Mouse (Mus musculus) hindbrain, embryonic 10.5 days (tissue): ENCODE measurements around the gene Ush2a. TPM values are rescaled to one million over a fixed set of nuclear protein-coding genes. Genes with fewer than 3 reads are reported as not detected.

Experiments
- DNase-seq: peaks from one replicate; pipeline ENCODE4 v3.0.0-alpha.2; 2017; ENCODE audit warnings: low spot score
- H3K27ac ChIP-seq: fragments of 300-500 bp; sonication (generic); 2 replicates; pipeline ENCODE4 v1.5.1; 2016; ENCODE audit warnings: mild to moderate bottlenecking, moderate library complexity
- H3K27me3 ChIP-seq: fragments of 300-500 bp; sonication (generic); 2 replicates; pipeline ENCODE4 v1.6.1; 2016; ENCODE audit warnings: mild to moderate bottlenecking; ENCODE audit not compliant: poor library complexity, insufficient read depth, severe bottlenecking
- H3K36me3 ChIP-seq: fragments of 300-500 bp; sonication (generic); 2 replicates; pipeline ENCODE4 v1.6.1; 2016; ENCODE audit warnings: mild to moderate bottlenecking, moderate library complexity
- H3K4me1 ChIP-seq: fragments of 300-500 bp; sonication (generic); replicated peaks from 2 replicates; pipeline ENCODE4 v1.6.1; 2016; ENCODE audit warnings: mild to moderate bottlenecking
- H3K4me3 ChIP-seq: fragments of 300-500 bp; sonication (generic); 2 replicates; pipeline ENCODE4 v1.5.1; 2016; ENCODE audit warnings: mild to moderate bottlenecking, moderate library complexity
- H3K9me3 ChIP-seq: fragments of 300-500 bp; sonication (generic); 2 replicates; pipeline ENCODE4 v1.6.1; 2016; ENCODE audit warnings: mild to moderate bottlenecking, moderate library complexity
- WGBS: fragments of 180-500 bp; shearing (Covaris S2); methylation state at CpG from one replicate; pipeline ENCODE4 v1.1.7; 2016; 5-methylcytosine and 5-hydroxymethylcytosine counted together
- polyA plus RNA-seq: library from polyadenylated mRNA; unstranded; fragments of >200 nt; fragmentation: Nextera tagmentation; extraction: Ambion mirVana; gene quantifications from 2 replicates; pipeline ENCODE4 v1.2.1, GENCODE M21; 2016

The Ush2a gene
- polyA plus RNA-seq, 1 experiment from 2014 or later, result 0.17 TPM

DNA sequence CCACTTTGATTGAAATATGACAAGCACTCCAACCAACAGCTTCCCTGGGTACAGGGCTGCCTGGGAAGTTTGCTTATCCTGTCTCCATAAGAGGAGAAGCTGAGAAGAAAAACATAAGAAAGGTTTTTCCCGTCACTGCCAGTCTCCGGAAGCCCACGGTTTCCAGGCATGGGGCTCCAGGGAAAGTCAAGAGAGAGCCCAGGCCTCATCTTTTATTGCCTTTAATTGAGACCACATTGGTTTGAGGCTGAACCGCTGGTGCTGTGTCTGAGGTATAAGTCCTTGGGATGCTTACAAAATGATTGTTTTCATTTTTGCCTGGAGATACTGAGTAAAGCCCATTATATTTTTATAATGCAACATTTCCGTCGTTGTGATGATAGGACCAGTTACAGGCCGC, 511.8 kb downstream of the Ush2a start:
- 81% methylated on average over 7 of the region's 7 CpGs for WGBS
- Histone ChIP-seq H3K27me3 (no peaks in the 10 kb centered on the region), H3K9me3 (0 out of 2 replicates have a peak, but pooled peaks cover 4% of the 10 kb centered on the region), H3K27ac (no peak overlapping the region; the same call in 1 of the 2 replicates), H3K4me1 (no peaks in the 10 kb centered on the region), H3K36me3 (no peaks in the 10 kb centered on the region), H3K4me3 (no peak overlapping the region)
- DNase-seq, result peak; percentile 11

DNA sequence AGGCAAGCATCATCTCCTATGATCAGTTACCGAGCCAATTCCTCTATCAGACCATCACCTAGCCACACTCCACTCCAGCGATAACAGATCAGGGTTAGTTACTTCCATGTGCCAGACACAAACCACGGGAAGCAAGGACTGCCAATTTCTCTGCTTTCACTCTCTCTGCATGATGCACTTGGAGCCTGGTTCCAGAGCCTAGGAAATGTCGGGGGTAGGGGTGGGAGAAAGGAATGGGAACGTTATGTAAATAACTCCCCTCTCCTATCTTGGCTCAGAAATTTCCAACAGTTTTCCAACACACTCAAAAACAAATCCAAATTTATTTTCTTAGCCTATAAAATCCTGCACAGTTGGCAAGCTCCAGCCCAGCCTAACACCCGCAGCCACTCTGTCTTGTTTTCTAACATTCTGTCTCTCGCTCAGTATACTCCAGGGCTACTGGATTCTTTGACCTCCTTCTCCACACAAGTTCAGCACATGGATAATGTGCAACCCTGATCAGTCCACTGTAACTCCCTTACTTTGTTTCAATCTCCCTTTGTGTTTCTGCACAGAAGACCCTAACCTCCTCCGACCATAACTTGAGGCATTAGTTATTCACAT, 515.8 kb downstream of the Ush2a start:
- WGBS, result 84% methylated on average over 8 of the region's 8 CpGs
- Histone ChIP-seq H3K27ac (no peak overlapping the region), H3K4me1 (no peaks in the 10 kb centered on the region), H3K4me3 (no peak overlapping the region), H3K36me3 (no peaks in the 10 kb centered on the region), H3K27me3 (no peaks in the 10 kb centered on the region), H3K9me3 (0 out of 2 replicates have a peak, but pooled peaks cover 4% of the 10 kb centered on the region)
- no peak for DNase-seq

DNA sequence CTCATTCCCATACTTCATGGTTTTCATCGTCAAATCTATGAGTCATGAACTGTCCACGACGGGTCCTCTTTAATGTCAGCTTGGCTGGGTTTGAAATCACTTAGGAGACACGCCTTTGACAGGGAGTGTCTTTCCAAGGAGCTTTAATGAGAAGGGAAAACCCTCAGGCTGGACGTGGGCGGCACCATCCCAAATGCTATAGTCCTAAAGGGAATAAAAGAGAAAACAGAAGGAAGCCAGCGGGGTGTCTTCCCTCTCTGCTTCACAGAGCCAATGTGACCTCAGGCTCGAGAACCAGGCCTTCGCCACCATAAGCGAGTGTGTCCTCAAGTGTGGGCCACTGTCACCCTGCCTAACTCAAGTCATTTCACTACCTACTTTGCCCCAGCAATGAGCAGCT, 523.2 kb downstream of the Ush2a start:
- DNase-seq, result no peak
- Histone ChIP-seq H3K4me3 (no peak overlapping the region), H3K4me1 (no peaks in the 10 kb centered on the region), H3K27me3 (no peaks in the 10 kb centered on the region), H3K27ac (no peak overlapping the region), H3K36me3 (no peaks in the 10 kb centered on the region), H3K9me3 (no peaks in the 10 kb centered on the region)
- 75% methylated on average over 10 of the region's 10 CpGs for WGBS

DNA sequence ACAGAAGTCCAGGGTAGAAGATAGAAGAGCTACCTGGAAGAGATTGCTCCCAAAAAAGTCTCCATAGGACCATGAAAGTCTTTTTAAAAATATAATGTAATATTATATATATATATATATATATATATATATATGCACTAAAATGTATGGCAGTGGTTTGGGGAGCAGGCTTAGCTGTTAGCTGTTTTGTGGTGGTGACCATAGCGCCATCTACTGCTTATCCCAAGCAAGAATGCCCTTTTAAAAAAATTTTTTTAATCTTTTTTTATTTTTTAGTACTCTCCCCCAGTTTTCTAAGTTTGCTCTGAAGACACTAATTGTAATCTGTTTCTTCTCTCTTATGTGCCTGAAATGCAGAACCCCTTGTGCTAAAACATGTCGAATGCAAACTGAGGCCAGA, 543.2 kb downstream of the Ush2a start:
- WGBS, result 21% methylated on average over 2 of the region's 2 CpGs
- Histone ChIP-seq H3K9me3 (no peaks in the 10 kb centered on the region), H3K36me3 (no peaks in the 10 kb centered on the region), H3K27me3 (peaks cover 20% of the 10 kb centered on the region; the same call in 1 of the 2 replicates), H3K4me3 (no peak overlapping the region), H3K4me1 (peaks cover 23% of the 10 kb centered on the region), H3K27ac (no peak overlapping the region; the same call in 1 of the 2 replicates)
- DNase-seq, result no peak

DNA sequence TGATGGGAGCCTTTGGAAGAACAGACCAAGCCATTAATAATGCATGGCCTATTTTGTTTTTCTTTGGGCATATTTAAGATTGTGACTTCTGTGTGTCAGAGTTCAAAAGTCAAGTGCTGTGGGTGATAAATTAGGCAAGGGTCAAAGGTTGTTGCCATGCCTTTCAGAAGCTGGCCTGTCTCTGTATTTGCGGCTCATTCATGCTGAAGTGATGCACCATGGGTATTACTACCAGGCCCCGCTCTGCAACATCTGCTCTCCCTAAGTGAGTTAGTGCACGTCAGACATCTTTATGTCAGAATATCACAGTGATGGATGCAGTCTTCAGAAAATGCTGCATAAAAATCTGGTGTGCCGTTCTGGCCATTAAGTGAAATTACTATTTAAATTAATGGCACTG, 544.0 kb downstream of the Ush2a start:
- Histone ChIP-seq H3K4me1 (peaks cover 23% of the 10 kb centered on the region), H3K27me3 (peaks cover 20% of the 10 kb centered on the region; the same call in 1 of the 2 replicates), H3K36me3 (no peaks in the 10 kb centered on the region), H3K27ac (peak overlapping the region; percentile 68; the same call in 1 of the 2 replicates), H3K9me3 (no peaks in the 10 kb centered on the region), H3K4me3 (no peak overlapping the region)
- 24% methylated on average over 4 of the region's 4 CpGs for WGBS
- DNase-seq, result peak; percentile 85

DNA sequence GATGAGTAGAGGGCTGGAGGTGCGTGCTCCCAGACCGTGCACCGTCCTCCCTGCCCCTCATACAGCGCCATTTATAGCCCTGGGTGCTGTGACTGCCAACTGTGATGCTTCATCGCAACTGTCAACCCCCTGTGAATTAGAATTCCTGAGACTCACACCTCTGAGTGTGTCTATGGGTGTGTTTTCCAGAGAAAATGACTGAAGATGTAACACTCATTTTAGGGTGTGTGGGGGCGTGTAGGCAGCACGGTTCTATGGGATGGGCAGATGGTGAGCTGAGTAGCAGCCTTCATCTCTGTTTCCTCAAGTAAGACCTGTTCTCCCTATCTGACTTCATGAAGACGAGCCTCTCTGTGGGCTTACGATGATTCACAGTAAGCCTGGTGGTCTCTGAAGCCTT, 548.8 kb downstream of the Ush2a start:
- no peak for DNase-seq
- 92% methylated on average over 9 of the region's 9 CpGs for WGBS
- H3K36me3 ChIP-seq, result no peaks in the 10 kb centered on the region
- no peaks in the 10 kb centered on the region for H3K9me3 ChIP-seq
- H3K4me3 ChIP-seq, result no peak overlapping the region
- H3K4me1 ChIP-seq, result peaks cover 14% of the 10 kb centered on the region
- peaks cover 13% of the 10 kb centered on the region; the same call in 1 of the 2 replicates for H3K27me3 ChIP-seq
- H3K27ac ChIP-seq, result 0 out of 2 replicates have a peak overlapping the region, but pooled peaks have one; percentile 8

DNA sequence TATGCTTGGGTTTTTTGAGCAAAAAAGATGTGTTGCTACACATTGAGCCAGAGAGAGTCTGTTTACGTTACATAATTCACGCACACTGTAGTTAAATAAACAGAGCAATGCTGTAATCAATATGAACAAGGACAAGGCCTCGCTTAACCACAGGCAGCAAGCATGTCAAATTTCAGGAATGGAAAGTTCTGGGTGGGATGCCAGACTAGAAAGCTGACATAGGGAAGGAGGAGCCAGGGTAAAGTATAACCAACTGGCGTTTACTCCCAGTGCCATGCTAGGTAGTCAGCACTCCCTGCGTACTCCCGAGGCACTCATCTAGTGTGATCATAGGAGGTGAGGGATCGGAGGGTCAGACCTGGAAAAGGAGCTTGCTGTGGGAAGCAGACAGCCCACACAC, 553.2 kb downstream of the Ush2a start:
- no peak for DNase-seq
- WGBS, result 89% methylated on average over 7 of the region's 7 CpGs
- Histone ChIP-seq H3K27ac (no peak overlapping the region), H3K27me3 (0 out of 2 replicates have a peak, but pooled peaks cover 4% of the 10 kb centered on the region), H3K36me3 (no peaks in the 10 kb centered on the region), H3K4me1 (no peaks in the 10 kb centered on the region), H3K4me3 (no peak overlapping the region), H3K9me3 (no peaks in the 10 kb centered on the region)

DNA sequence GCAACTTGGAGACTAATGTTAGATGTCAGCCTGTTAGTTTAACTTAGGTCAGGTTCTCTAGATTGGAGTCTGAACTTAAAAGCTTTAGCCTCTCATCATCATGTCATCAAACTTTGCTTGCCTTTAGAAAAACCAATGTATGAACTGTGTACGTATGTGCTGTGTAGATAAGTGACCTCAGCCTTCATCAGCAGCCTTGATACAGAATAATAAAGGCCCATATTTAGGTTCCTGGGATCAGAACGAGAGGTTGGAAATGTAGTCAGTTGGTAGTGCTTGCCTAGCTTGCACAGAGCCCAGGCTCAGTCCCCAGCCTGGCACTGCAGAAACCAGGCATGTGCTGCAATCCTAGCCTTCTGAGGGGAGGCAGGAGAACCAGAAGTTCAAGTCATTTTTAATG, 562.4 kb downstream of the Ush2a start:
- Histone ChIP-seq H3K27ac (no peak overlapping the region), H3K27me3 (no peaks in the 10 kb centered on the region; the same call in 1 of the 2 replicates), H3K4me1 (peaks cover 7% of the 10 kb centered on the region; the same call in 1 of the 2 replicates), H3K4me3 (no peak overlapping the region), H3K9me3 (no peaks in the 10 kb centered on the region), H3K36me3 (no peaks in the 10 kb centered on the region)
- DNase-seq, result no peak
- WGBS, result 85% methylated on average over 2 of the region's 2 CpGs

DNA sequence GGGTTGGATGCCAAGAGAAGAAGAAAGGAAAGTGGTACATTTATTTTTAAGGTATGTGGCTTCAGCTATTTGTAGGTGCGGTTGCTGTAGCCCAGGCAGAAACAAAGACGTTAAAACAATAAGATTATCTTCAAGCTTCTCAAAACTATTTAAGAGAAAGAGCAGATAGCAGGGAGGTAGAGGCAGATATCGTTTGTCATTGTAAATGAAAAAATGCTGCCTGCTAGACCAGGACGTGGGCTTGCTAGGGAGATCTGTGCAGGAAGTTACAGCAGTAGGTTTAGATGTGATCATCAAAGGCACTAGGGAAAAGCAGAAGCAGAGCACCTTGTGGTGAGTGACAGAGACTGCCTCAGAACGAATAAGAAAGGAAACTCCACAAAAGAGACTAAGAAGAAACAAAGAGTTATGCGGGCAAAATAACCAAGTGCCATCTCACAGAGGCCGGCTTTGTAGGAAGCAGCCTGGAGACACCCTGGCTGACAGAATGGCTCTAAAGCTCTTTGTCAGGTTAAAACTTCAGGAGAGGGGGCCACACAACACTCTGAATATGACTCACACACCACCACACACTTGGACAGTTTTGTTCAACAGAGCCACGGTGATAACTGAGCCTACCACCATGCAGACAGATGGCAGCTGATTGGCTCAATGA, 563.2 kb downstream of the Ush2a start:
- no peak for DNase-seq
- H3K4me3 ChIP-seq, result no peak overlapping the region
- no peaks in the 10 kb centered on the region for H3K36me3 ChIP-seq
- no peaks in the 10 kb centered on the region for H3K9me3 ChIP-seq
- H3K4me1 ChIP-seq, result peaks cover 7% of the 10 kb centered on the region; the same call in 1 of the 2 replicates
- H3K27me3 ChIP-seq, result no peaks in the 10 kb centered on the region; the same call in 1 of the 2 replicates
- no peak overlapping the region for H3K27ac ChIP-seq
- WGBS, result 77% methylated on average over 8 of the region's 8 CpGs

DNA sequence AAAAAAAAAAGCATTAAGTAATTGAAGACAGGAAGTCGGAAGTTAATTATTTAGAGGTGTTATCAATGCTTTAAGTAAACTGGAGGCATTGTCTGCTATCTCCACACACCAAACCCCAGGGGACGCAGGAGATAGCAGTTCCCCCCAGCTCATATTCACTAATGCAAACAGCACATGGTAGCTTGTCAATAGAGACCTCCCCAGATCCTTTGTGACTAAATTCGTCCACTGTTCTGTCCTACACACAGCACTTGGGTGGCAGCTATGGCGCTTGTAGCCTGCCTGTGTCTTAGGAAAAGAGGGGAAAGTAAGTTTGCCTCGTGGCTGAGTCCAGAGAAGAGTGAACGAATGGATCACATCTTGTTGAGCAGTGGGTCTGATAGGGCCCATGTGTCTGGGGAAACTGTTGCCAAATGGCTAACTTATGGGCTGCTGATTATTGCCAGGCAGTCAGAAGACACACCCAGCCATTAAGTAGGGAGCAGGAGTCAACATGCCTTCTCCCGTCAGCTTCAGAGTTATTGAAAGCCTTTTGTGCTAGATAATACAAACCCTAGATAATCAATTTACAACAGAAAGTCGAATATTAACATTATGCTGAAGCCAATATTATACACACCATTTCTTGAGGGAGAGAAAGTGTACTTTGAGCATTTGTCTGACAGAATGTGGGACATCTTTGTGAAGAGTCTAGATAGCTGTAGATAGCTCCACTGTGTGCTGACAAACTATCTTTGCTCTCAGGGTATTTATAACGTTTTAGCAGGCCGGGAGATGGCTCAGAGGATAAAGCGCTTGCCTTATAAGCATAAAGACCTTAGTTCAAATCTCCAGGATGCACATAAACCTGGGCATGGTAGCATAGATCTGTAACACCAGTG, 568.9 kb downstream of the Ush2a start:
- H3K27me3 ChIP-seq, result peaks cover under 1% of the 10 kb centered on the region; the same call in 1 of the 2 replicates
- no peak for DNase-seq
- H3K27ac ChIP-seq, result peak overlapping the region; percentile 53; the same call in 1 of the 2 replicates
- no peaks in the 10 kb centered on the region for H3K9me3 ChIP-seq
- H3K4me3 ChIP-seq, result no peak overlapping the region
- H3K4me1 ChIP-seq, result peaks cover 34% of the 10 kb centered on the region
- 67% methylated on average over 11 of the region's 11 CpGs for WGBS
- H3K36me3 ChIP-seq, result no peaks in the 10 kb centered on the region

DNA sequence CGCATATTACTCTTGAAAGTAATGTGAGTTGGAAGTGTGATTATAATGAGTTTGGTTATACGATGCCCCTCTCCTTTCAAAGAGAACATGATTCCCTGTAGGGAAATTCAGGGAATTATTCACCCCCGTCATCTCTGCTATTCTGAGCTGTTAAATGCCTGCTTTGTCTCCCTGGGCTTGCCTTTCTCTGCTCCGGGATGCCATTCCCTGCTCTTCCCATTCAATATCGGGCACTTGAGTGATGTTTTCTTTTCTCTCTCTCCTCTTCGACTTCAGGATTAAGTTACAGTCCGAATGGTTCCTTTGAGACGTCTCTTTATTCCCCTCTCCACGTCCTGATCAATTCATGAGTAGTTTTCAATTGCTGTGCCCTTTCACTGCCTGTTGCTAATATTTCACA, 572.1 kb downstream of the Ush2a start:
- Histone ChIP-seq H3K27me3 (peaks cover 3% of the 10 kb centered on the region; the same call in 1 of the 2 replicates), H3K36me3 (no peaks in the 10 kb centered on the region), H3K4me3 (no peak overlapping the region), H3K9me3 (no peaks in the 10 kb centered on the region), H3K4me1 (peaks cover 27% of the 10 kb centered on the region), H3K27ac (0 out of 2 replicates have a peak overlapping the region, but pooled peaks have one; percentile 12)
- 10% methylated on average over 9 of the region's 9 CpGs for WGBS
- peak; percentile 19 for DNase-seq

DNA sequence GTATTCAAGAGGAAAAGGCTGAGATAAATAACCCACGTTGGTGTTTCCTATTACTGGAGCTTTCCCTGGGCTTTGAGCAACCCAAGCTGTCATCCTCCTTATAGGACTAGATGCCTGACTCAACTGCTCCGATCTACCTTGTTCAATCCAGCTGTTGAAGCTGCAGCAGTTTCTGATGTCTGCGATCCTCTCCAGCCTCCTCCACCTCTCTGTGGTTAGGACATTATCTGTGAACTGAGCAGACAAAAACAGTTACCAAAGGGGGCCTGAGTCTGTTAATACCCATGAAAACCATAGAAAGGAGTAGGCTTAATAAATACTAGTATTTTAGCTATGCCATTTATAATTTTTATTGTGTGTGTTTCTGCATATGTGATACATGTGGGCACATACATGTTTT, 572.9 kb downstream of the Ush2a start:
- 77% methylated on average over 3 of the region's 3 CpGs for WGBS
- no peaks in the 10 kb centered on the region for H3K36me3 ChIP-seq
- H3K4me1 ChIP-seq, result peaks cover 27% of the 10 kb centered on the region
- H3K9me3 ChIP-seq, result no peaks in the 10 kb centered on the region
- DNase-seq, result no peak
- H3K27me3 ChIP-seq, result peaks cover 3% of the 10 kb centered on the region; the same call in 1 of the 2 replicates
- peak overlapping the region; percentile 12; the same call in 1 of the 2 replicates for H3K27ac ChIP-seq
- no peak overlapping the region for H3K4me3 ChIP-seq
